Mouse (Mus musculus): ENCODE data around the gene Pxk.

DNA sequence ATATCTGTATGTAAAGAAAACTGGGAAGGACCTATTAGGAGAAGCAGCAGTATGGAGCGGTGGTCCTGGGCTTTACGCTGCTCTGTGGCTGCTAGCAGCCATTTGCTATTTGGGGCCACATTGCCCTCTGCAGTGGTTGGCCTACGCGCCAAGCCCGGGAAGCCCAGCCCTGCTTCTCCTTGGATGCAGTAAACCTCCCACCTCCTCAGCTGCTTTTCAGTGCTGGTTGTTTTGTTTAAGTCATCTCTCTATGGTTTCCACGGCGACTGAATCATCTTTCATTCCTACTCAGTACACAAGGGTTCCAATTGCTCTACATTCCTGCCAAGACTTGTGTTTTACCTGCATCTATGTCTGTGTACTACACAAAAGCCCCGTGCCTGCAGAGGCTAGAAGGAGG is 50.8 kb downstream of the Pxk start:
- TF ChIP-seq CTCF (IDR thresholded peaks at IDR 0.05; ENCODE audit: borderline replicate concordance, insufficient read depth, low read depth, low read length) (no peak), POLR2A (IDR thresholded peaks at IDR 0.05; ENCODE audit: borderline replicate concordance, insufficient read depth, low read length) (no peak)

Data from cerebellum, adult 2 months (tissue).